Mouse (Mus musculus) ES-Bruce4 (cell line): Measurements from ENCODE around the gene Phgr1. TPM values are rescaled to one million over a fixed set of nuclear protein-coding genes. Genes with fewer than 3 reads are reported as not detected.

Experiments
- H3K27ac ChIP-seq: 2 replicates; pipeline ENCODE4 v1.5.1; 2012; ENCODE audit warnings: low read length, inconsistent platforms; ENCODE audit not compliant: insufficient read depth
- H3K27me3 ChIP-seq: 2 replicates; pipeline ENCODE4 v1.6.1; 2012; ENCODE audit warnings: mild to moderate bottlenecking, low read length, inconsistent platforms; ENCODE audit not compliant: control insufficient read depth, poor library complexity, insufficient read depth, severe bottlenecking
- H3K36me3 ChIP-seq: 2 replicates; pipeline ENCODE4 v1.6.1; 2012; ENCODE audit warnings: inconsistent platforms, mild to moderate bottlenecking, low read length, moderate library complexity; ENCODE audit not compliant: control insufficient read depth, poor library complexity, insufficient read depth, severe bottlenecking
- H3K4me1 ChIP-seq: one replicate; pipeline ENCODE4 v1.8.1; 2011; ENCODE audit warnings: low read length; ENCODE audit not compliant: control insufficient read depth, insufficient read depth
- H3K4me3 ChIP-seq: 2 replicates; pipeline ENCODE4 v1.5.1; 2011; ENCODE audit warnings: low read depth, mild to moderate bottlenecking, low read length
- H3K9ac ChIP-seq: 2 replicates; pipeline ENCODE4 v1.6.1; 2012; ENCODE audit warnings: low read depth, mild to moderate bottlenecking, inconsistent platforms; ENCODE audit not compliant: poor library complexity, severe bottlenecking
- H3K9me3 ChIP-seq: replicated peaks from 2 replicates; pipeline ENCODE4 v1.6.1; 2012; ENCODE audit warnings: mild to moderate bottlenecking, low read length, inconsistent platforms; ENCODE audit not compliant: control insufficient read depth, poor library complexity, insufficient read depth, severe bottlenecking
- CTCF ChIP-seq: IDR thresholded peaks from one replicate; pipeline ENCODE4 v1.8.1; 2011; ENCODE audit warnings: low read depth, low read length
- EP300 ChIP-seq: IDR thresholded peaks from 2 replicates; pipeline ENCODE4 v1.6.1; 2011; ENCODE audit warnings: low read depth, low read length; ENCODE audit not compliant: insufficient read depth
- POLR2A ChIP-seq: IDR thresholded peaks from one replicate; pipeline ENCODE4 v1.8.1; 2011; ENCODE audit warnings: low read length; ENCODE audit not compliant: insufficient read depth
- polyA plus RNA-seq: library from polyadenylated mRNA; stranded (reverse); fragments of >200 nt; gene quantifications from 2 replicates; pipeline ENCODE4 v1.2.4, GENCODE M21; 2011; ENCODE audit warnings: low read depth; ENCODE audit not compliant: missing spikeins, insufficient read depth, insufficient read length

Gene Phgr1
- polyA plus RNA-seq, 1 experiment: not detected

- TF ChIP-seq CTCF (no peak), EP300 (no peak), POLR2A (no peak)
These were observed 8.5 kb downstream of the Phgr1 start for GRCm38 (mm10) chr2:118781115-118781514.

GRCm38 (mm10) chr2:118782303-118782702 is 9.7 kb downstream of the Phgr1 start:
- no peaks in the 10 kb centered on the region; the same call in 1 of the 2 replicates for H3K27me3 ChIP-seq
- TF ChIP-seq POLR2A (no peak), CTCF (no peak), EP300 (no peak)
- H3K9me3 ChIP-seq: no peaks in the 10 kb centered on the region
- H3K4me3 ChIP-seq: no peak overlapping the region
- H3K4me1 ChIP-seq: peaks cover 2% of the 10 kb centered on the region
- H3K9ac ChIP-seq: no peak overlapping the region
- no peak overlapping the region for H3K27ac ChIP-seq
- no peaks in the 10 kb centered on the region for H3K36me3 ChIP-seq

More at GRCm38 (mm10) chr2:118781115-118781514, 8.5 kb downstream of the Phgr1 start:
- Histone ChIP-seq H3K4me1 (peaks cover 2% of the 10 kb centered on the region), H3K27me3 (no peaks in the 10 kb centered on the region; the same call in 1 of the 2 replicates), H3K36me3 (no peaks in the 10 kb centered on the region), H3K4me3 (no peak overlapping the region), H3K9ac (no peak overlapping the region), H3K9me3 (no peaks in the 10 kb centered on the region), H3K27ac (no peak overlapping the region)

- no peak overlapping the region for H3K27ac ChIP-seq
- TF ChIP-seq POLR2A (no peak), CTCF (no peak), EP300 (no peak)
- no peaks in the 10 kb centered on the region for H3K9me3 ChIP-seq
- H3K9ac ChIP-seq: no peak overlapping the region
- H3K27me3 ChIP-seq: no peaks in the 10 kb centered on the region; the same call in 1 of the 2 replicates
- no peaks in the 10 kb centered on the region for H3K36me3 ChIP-seq
- peaks cover 2% of the 10 kb centered on the region for H3K4me1 ChIP-seq
- no peak overlapping the region for H3K4me3 ChIP-seq
These were observed 10.5 kb downstream of the Phgr1 start for GRCm38 (mm10) chr2:118783093-118783492.

- H3K27ac ChIP-seq: no peak overlapping the region
- TF ChIP-seq POLR2A (no peak), CTCF (no peak), EP300 (no peak)
- H3K9me3 ChIP-seq: no peaks in the 10 kb centered on the region
- H3K9ac ChIP-seq: no peak overlapping the region
- peaks cover 2% of the 10 kb centered on the region for H3K4me1 ChIP-seq
- no peaks in the 10 kb centered on the region; the same call in 1 of the 2 replicates for H3K27me3 ChIP-seq
- H3K4me3 ChIP-seq: no peak overlapping the region
- no peaks in the 10 kb centered on the region for H3K36me3 ChIP-seq
These were observed 11.1 kb downstream of the Phgr1 start for GRCm38 (mm10) chr2:118783663-118784062.

- H3K4me1 ChIP-seq: no peaks in the 10 kb centered on the region
- TF ChIP-seq POLR2A (no peak), EP300 (no peak), CTCF (no peak)
These were observed 14.0 kb downstream of the Phgr1 start for GRCm38 (mm10) chr2:118786525-118786924.

GRCm38 (mm10) chr2:118789501-118789900 is 16.9 kb downstream of the Phgr1 start:
- no peaks in the 10 kb centered on the region for H3K9me3 ChIP-seq
- TF ChIP-seq EP300 (no peak), POLR2A (no peak), CTCF (no peak)
- H3K4me1 ChIP-seq: no peaks in the 10 kb centered on the region
- H3K27ac ChIP-seq: no peak overlapping the region
- H3K36me3 ChIP-seq: no peaks in the 10 kb centered on the region
- H3K4me3 ChIP-seq: no peak overlapping the region
- H3K9ac ChIP-seq: no peak overlapping the region
- no peaks in the 10 kb centered on the region; the same call in 1 of the 2 replicates for H3K27me3 ChIP-seq

More at GRCm38 (mm10) chr2:118786525-118786924, 14.0 kb downstream of the Phgr1 start:
- no peak overlapping the region for H3K27ac ChIP-seq
- no peaks in the 10 kb centered on the region for H3K9me3 ChIP-seq
- no peak overlapping the region for H3K9ac ChIP-seq
- H3K27me3 ChIP-seq: no peaks in the 10 kb centered on the region; the same call in 1 of the 2 replicates
- H3K4me3 ChIP-seq: no peak overlapping the region
- no peaks in the 10 kb centered on the region for H3K36me3 ChIP-seq
